Mouse (Mus musculus) retina, embryonic 14.5 days (tissue): Measurements from ENCODE around the gene Cd80.

Experiments
- DNase-seq: peaks from one replicate; pipeline ENCODE4 v3.0.0-alpha.2; 2015; ENCODE audit warnings: low spot score

The Cd80 gene

DNA sequence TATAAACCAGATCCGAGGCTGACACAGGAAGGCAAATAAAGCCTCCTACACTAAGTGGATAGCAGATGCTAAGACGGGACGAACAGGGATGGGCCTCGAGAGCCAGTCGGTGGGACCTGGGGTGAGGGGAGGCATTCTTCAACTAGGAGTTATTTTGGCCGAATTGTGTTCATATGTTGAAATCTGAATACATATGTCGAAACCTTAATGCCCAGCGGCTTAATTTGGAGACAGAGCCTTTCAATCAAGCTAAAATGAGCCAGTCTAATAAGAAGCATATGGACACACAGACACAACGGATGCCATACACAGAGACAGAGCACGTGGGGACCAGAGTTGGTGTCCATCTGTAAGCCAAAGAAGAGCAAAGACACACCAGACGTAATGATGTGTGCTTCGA, 6.9 kb upstream of the Cd80 start:
- DNase-seq, result no peak

DNA sequence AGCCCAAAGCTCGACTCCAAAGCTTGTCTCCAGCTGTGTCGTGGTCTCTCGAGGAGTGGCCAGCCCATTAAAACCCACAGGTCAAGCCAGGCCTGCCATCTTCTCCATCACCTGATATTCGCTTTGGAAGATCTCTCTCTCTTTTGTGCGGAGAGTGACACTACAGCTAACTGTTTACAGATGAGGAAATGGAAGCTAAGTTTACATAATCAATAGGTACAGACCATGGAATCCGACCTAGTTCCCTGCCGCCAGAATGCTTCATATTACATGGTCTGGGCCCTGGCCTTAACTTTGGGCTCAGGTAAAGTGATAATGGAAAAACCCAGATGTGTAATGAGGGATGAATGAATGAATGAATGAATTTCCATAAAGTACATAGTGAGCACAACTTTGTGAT, 4.7 kb upstream of the Cd80 start:
- no peak for DNase-seq

DNA sequence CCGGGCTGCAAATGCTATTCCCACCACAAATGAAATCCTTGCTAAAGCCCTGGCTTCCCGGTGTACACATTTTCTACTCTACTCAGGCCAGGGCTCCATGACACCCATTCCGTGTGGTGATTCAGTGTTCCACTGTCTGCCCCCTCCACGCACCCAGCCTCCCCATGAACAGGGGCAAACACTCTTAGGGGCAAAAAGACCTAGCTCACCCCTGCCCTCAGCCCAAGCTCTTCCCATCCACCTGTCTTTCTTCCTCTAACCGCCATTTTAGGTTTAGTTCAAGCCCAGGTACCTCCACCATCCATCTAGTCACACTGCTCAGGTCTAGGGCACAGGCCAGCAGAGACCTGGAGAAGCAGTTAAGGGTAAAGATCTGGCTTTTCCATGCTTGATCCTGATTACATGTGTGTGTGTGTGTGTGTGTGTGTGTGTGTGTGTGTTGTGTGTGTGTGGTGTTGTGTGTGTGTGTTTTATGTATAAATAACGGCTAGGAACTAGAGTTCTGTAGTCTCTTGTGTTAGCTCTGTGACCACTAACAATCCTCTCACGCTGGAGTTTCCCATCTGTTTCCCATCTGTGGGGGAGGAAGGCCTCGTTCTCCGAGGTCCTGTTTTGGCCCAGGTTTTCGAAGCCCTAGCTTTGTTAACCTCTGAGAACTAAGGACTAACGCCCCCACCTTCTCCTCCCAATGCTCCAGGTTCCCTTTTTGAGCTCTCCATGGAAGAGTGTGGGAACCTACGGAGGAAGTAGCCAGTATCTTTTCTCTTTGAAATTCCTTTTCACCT, 3.7 kb upstream of the Cd80 start:
- DNase-seq, result peak; percentile 31

GRCm38 (mm10) chr16:38452442-38453202, 2.7 kb upstream of the Cd80 start, which contains the start of gene Adprh:
TSS of gene Adprh (minus strand) at chr16:38452703.
- peak; percentile 87 for DNase-seq

- DNase-seq, result no peak
Measured at GRCm38 (mm10) chr16:38453203-38453553, 2.2 kb upstream of the Cd80 start.

- no peak for DNase-seq
Measured at GRCm38 (mm10) chr16:38453952-38454351, 1.4 kb upstream of the Cd80 start.

GRCm38 (mm10) chr16:38454533-38455254, 667 bp upstream of the Cd80 start:
- DNase-seq, result no peak

- DNase-seq, result no peak
Measured at GRCm38 (mm10) chr16:38456812-38457567, 1.6 kb downstream of the Cd80 start.

- no peak for DNase-seq
Measured at GRCm38 (mm10) chr16:38458600-38459280, 3.4 kb downstream of the Cd80 start.

DNA sequence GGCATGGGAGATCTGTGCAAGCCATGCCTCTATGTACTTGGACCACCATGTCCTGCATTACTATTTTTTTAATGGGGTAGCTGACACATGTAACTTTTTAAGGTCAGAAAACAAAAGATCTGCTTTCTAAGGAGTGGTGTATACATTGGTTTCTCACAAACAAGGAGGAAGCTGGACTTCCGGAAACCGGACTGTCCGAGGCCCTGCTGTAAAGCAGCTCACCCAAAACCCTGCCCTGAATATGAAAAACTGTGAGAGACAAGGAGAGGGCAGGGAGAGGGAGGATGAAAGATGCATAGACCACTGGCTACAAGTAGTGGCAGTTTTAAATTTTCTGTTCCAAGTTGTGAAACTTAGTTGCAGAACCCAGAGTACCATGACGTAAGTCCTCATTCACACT, 4.6 kb downstream of the Cd80 start:
- no peak for DNase-seq

DNA sequence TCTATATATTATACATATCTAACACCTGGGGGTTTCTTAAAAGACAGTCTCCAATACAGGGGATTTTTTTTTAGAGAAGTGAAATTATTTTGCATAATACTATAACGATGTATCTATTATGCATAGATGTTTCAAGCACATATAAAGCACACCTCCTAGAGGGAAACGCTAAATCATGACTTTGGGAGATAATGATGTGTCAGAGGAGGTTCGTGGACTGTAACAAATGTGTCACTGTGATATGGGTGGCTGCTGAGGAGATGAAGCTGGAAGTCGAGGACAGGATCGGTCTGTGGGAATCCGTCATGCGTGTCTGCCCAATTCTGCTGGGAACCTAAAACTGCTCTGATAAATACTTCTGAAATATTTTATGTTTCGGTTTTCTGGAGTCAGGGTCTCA, 6.4 kb downstream of the Cd80 start:
- no peak for DNase-seq

DNA sequence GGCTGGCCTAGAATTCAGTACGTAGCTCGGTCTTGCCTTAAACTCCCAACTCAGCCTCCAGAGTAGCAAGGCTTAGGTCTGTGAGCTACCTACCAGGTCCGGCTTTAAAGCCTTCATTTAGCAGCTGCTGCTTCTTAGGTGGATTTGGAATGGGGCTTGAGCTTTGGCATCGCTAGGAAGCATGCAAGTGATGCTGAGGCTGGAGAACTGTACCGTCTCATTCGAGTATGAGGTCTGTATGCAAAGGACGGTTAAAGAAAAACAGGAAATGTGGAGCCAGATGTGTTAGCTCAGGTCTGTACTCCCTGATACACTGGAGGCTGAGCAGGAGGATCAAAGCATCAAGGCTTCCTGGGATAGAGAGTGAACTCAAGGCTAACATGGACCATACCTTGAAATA, 6.8 kb downstream of the Cd80 start:
- DNase-seq, result no peak

- DNase-seq, result no peak
Measured at GRCm38 (mm10) chr16:38463305-38463704, 7.9 kb downstream of the Cd80 start.

GRCm38 (mm10) chr16:38466089-38466488, 10.7 kb downstream of the Cd80 start:
- no peak for DNase-seq

GRCm38 (mm10) chr16:38467091-38467916, 11.9 kb downstream of the Cd80 start:
- no peak for DNase-seq

GRCm38 (mm10) chr16:38467917-38468705, 12.8 kb downstream of the Cd80 start:
- DNase-seq, result no peak

- no peak for DNase-seq
Measured at GRCm38 (mm10) chr16:38468706-38469018, 13.3 kb downstream of the Cd80 start.

GRCm38 (mm10) chr16:38469437-38469836, 14.1 kb downstream of the Cd80 start:
- no peak for DNase-seq

GRCm38 (mm10) chr16:38471697-38472506, 16.5 kb downstream of the Cd80 start:
- DNase-seq, result no peak
